Mouse (Mus musculus): ENCODE data around the gene Aplp2.
"Not testable (repeated sequence)": the region's sequence is repeated elsewhere in the genome, so short reads cannot be mapped to it uniquely, and the experiment has no call there.

Aplp2 gene

GRCm38 (mm10) chr9:31176379-31177130 is 35.1 kb downstream of the Aplp2 start:
- peak; percentile 75 for DNase-seq

- no peak for DNase-seq
These were observed 35.6 kb downstream of the Aplp2 start for GRCm38 (mm10) chr9:31175978-31176377.

- no peak for DNase-seq
These were observed 36.3 kb downstream of the Aplp2 start for GRCm38 (mm10) chr9:31175346-31175745.

GRCm38 (mm10) chr9:31168356-31169093 is 43.1 kb downstream of the Aplp2 start:
- no peak for DNase-seq

- no peak for DNase-seq
These were observed 44.3 kb downstream of the Aplp2 start for GRCm38 (mm10) chr9:31167305-31167704.

GRCm38 (mm10) chr9:31165505-31165904 is 46.1 kb downstream of the Aplp2 start:
- DNase-seq: not testable (repeated sequence)

- DNase-seq: no peak
These were observed 48.3 kb downstream of the Aplp2 start for GRCm38 (mm10) chr9:31163327-31163726.

- no peak for DNase-seq
These were observed 48.7 kb downstream of the Aplp2 start for GRCm38 (mm10) chr9:31162911-31163310.

- no peak for DNase-seq
These were observed 51.7 kb downstream of the Aplp2 start for GRCm38 (mm10) chr9:31159910-31160309.

GRCm38 (mm10) chr9:31156594-31156993 is 55.0 kb downstream of the Aplp2 start:
- DNase-seq: no peak

- no peak for DNase-seq
These were observed 60.6 kb downstream of the Aplp2 start for GRCm38 (mm10) chr9:31151050-31151449.

- DNase-seq: no peak
These were observed 63.5 kb downstream of the Aplp2 start for GRCm38 (mm10) chr9:31148135-31148534.

GRCm38 (mm10) chr9:31145272-31145925 is 66.2 kb downstream of the Aplp2 start:
- DNase-seq: no peak

GRCm38 (mm10) chr9:31142924-31143323 is 68.7 kb downstream of the Aplp2 start:
- DNase-seq: no peak

- DNase-seq: no peak
These were observed 78.5 kb downstream of the Aplp2 start for GRCm38 (mm10) chr9:31133131-31133530.

GRCm38 (mm10) chr9:31131205-31131968 is 80.2 kb downstream of the Aplp2 start, which contains the start of gene St14:
TSS of gene St14 (minus strand) at chr9:31131853.
- DNase-seq: peak; percentile 12

GRCm38 (mm10) chr9:31130357-31131204 is 81.0 kb downstream of the Aplp2 start:
- DNase-seq: no peak

GRCm38 (mm10) chr9:31129956-31130355 is 81.7 kb downstream of the Aplp2 start:
- no peak for DNase-seq

GRCm38 (mm10) chr9:31127876-31128465 is 83.6 kb downstream of the Aplp2 start:
- no peak for DNase-seq

- no peak for DNase-seq
These were observed 85.5 kb downstream of the Aplp2 start for GRCm38 (mm10) chr9:31126079-31126478.

- DNase-seq: no peak
These were observed 89.1 kb downstream of the Aplp2 start for GRCm38 (mm10) chr9:31122464-31123030.
